Mouse (Mus musculus): ENCODE measurements at regions not wholly inside any gene's neighbourhood (a gene's known extent, or its start where the extent isn't known, plus 50 kb on each side); places are given as distances from the start of the nearest gene placed in this dataset.

- H3K27ac ChIP-seq: no peak overlapping the region
- ATAC-seq (ENCODE audit: low FRiP score): no peak
- H3K9ac ChIP-seq: no peak overlapping the region
- H3K4me2 ChIP-seq: no peak overlapping the region
- WGBS: 82% methylated on average over 4 of the region's 4 CpGs
- H3K9me3 ChIP-seq: no peaks in the 10 kb centered on the region
- no peaks in the 10 kb centered on the region for H3K36me3 ChIP-seq (replicated peaks)
- no peaks in the 10 kb centered on the region for H3K27me3 ChIP-seq
- H3K4me3 ChIP-seq (replicated peaks): no peak overlapping the region
- H3K4me1 ChIP-seq: no peaks in the 10 kb centered on the region
Observed at GRCm38 (mm10) chr13:90777952-90778298, 127.2 kb downstream of the Atp6ap1l start.

DNA sequence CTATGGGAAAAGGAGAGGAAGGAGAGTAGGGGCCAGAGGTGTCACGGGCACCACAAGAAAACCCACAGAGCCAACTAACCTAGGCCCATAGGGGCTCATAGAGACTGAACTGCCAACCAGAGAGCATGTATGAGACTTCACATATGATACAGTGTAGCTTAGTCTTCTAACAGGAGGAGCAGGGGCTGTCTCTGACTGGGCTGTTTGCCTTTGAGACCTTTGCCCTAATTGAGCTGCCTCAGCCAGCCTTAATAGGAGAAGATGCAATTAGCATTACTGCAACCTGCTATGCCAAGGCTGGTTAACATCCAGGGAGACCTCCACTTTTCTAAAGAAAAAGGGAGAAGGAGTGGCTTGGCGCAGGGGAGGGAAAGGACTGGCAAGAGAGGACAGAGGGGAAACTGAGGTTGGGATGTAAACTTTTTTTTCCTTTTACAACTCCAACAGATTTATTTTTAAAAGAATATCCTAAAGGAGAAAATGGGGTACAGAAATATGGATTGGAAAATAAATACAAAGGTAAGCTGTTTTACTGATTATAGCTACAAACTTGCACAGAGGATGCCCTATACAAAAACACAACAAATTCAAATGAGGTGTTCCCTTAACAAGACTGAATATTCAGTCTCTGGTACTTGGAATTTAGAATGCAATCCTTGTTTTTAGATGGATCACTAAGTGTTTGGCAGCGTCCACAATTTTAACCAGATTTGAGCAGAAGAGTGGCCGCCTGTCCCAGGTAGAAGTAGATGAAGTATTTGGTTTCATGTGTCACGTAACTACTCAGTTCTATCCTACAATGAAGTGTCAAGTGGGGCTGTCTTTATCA, 127.8 kb downstream of the Atp6ap1l start:
- Histone ChIP-seq H3K9ac (no peak overlapping the region), H3K27me3 (no peaks in the 10 kb centered on the region), H3K4me1 (no peaks in the 10 kb centered on the region), H3K27ac (no peak overlapping the region), H3K4me3 (replicated peaks) (no peak overlapping the region), H3K9me3 (no peaks in the 10 kb centered on the region), H3K36me3 (replicated peaks) (no peaks in the 10 kb centered on the region), H3K4me2 (no peak overlapping the region)
- 94% methylated on average over 5 of the region's 5 CpGs for WGBS
- no peak for ATAC-seq (ENCODE audit: low FRiP score)

GRCm38 (mm10) chr13:90762154-90762553, 143.0 kb downstream of the Atp6ap1l start:
- no peak overlapping the region for H3K4me3 ChIP-seq (replicated peaks)
- no peak for ATAC-seq (ENCODE audit: low FRiP score)
- H3K9me3 ChIP-seq: no peaks in the 10 kb centered on the region
- 0 out of 2 replicates have a peak, but pooled peaks cover 5% of the 10 kb centered on the region for H3K4me1 ChIP-seq
- no peaks in the 10 kb centered on the region for H3K36me3 ChIP-seq (replicated peaks)
- H3K9ac ChIP-seq: no peak overlapping the region
- WGBS: 46% methylated on average over 2 of the region's 2 CpGs
- no peak overlapping the region for H3K27ac ChIP-seq
- H3K4me2 ChIP-seq: no peak overlapping the region
- no peaks in the 10 kb centered on the region for H3K27me3 ChIP-seq

- no peaks in the 10 kb centered on the region for H3K27me3 ChIP-seq
- H3K27ac ChIP-seq: no peak overlapping the region
- H3K4me1 ChIP-seq: 0 out of 2 replicates have a peak, but pooled peaks cover 5% of the 10 kb centered on the region
- ATAC-seq (ENCODE audit: low FRiP score): no peak
- no peaks in the 10 kb centered on the region for H3K9me3 ChIP-seq
- WGBS: 67% methylated on average over 4 of the region's 4 CpGs
- H3K4me2 ChIP-seq: no peak overlapping the region
- no peaks in the 10 kb centered on the region for H3K36me3 ChIP-seq (replicated peaks)
- no peak overlapping the region for H3K4me3 ChIP-seq (replicated peaks)
- no peak overlapping the region for H3K9ac ChIP-seq
Observed at GRCm38 (mm10) chr13:90760516-90761050, 144.6 kb downstream of the Atp6ap1l start.

DNA sequence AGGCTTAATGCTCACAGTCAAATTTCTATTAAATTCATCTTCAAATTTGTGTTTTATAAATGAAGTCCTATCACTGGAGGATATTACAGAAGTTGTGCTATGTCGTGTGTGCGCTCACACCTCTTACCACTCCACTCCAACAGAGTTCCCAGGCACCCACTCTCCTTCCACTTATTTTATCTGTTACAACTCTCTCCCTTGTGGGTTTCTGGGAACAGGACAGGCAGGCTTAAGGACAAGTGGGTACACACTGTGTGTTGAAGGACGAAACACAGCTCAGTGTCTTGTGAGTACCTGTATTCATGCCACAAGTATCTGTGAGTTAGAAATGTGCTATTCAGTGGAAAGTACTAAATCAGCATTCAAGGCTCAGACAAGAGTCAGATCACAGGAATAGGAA, 150.7 kb downstream of the Atp6ap1l start:
- Histone ChIP-seq H3K9me3 (no peaks in the 10 kb centered on the region), H3K27ac (no peak overlapping the region), H3K4me1 (no peaks in the 10 kb centered on the region), H3K9ac (no peak overlapping the region), H3K4me2 (no peak overlapping the region), H3K27me3 (no peaks in the 10 kb centered on the region), H3K4me3 (replicated peaks) (no peak overlapping the region), H3K36me3 (replicated peaks) (no peaks in the 10 kb centered on the region)
- 87% methylated on average over 3 of the region's 3 CpGs for WGBS
- no peak for ATAC-seq (ENCODE audit: low FRiP score)

- Histone ChIP-seq H3K27me3 (no peaks in the 10 kb centered on the region), H3K9ac (no peak overlapping the region), H3K36me3 (replicated peaks) (no peaks in the 10 kb centered on the region), H3K4me1 (no peaks in the 10 kb centered on the region), H3K9me3 (no peaks in the 10 kb centered on the region), H3K4me2 (no peak overlapping the region), H3K4me3 (replicated peaks) (no peak overlapping the region), H3K27ac (no peak overlapping the region)
- no peak for ATAC-seq (ENCODE audit: low FRiP score)
- WGBS: 88% methylated on average over 1 of the region's 1 CpGs
Observed at GRCm38 (mm10) chr13:90749741-90750140, 155.4 kb downstream of the Atp6ap1l start.

- Histone ChIP-seq H3K27ac (no peak overlapping the region), H3K9ac (no peak overlapping the region), H3K4me3 (replicated peaks) (no peak overlapping the region), H3K4me1 (no peaks in the 10 kb centered on the region), H3K4me2 (no peak overlapping the region), H3K9me3 (no peaks in the 10 kb centered on the region), H3K36me3 (replicated peaks) (no peaks in the 10 kb centered on the region), H3K27me3 (no peaks in the 10 kb centered on the region)
- no peak for ATAC-seq (ENCODE audit: low FRiP score)
- WGBS: 32% methylated on average over 1 of the region's 1 CpGs
Observed at GRCm38 (mm10) chr13:90745063-90745462, 160.1 kb downstream of the Atp6ap1l start.

GRCm38 (mm10) chr13:90742615-90743402, 162.3 kb downstream of the Atp6ap1l start:
- H3K9me3 ChIP-seq: no peaks in the 10 kb centered on the region
- H3K36me3 ChIP-seq (replicated peaks): no peaks in the 10 kb centered on the region
- no peak for ATAC-seq (ENCODE audit: low FRiP score)
- H3K9ac ChIP-seq: no peak overlapping the region
- 83% methylated on average over 4 of the region's 4 CpGs for WGBS
- no peak overlapping the region for H3K4me2 ChIP-seq
- no peak overlapping the region for H3K27ac ChIP-seq
- no peaks in the 10 kb centered on the region for H3K27me3 ChIP-seq
- no peaks in the 10 kb centered on the region for H3K4me1 ChIP-seq
- H3K4me3 ChIP-seq (replicated peaks): no peak overlapping the region

DNA sequence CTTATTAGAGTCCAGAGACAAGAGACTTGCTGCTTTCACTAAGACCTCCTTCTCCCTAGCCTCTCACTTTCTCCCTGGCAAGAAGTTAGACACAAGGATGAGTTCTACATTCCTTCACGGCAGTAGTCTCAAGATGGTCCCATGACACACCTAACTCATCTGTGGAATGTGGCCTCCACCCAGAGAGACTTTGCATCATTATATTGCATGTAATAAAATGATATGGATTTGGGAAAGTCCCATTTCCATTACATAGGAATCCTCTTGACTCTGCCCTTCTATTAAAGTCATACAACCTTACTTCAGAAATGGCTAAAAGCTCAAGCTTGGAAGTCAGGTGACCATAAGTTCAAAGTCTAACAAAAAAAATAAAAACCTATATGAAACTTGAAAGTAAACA, 165.4 kb downstream of the Atp6ap1l start:
- no peak overlapping the region for H3K27ac ChIP-seq
- no peaks in the 10 kb centered on the region for H3K36me3 ChIP-seq (replicated peaks)
- H3K9me3 ChIP-seq: no peaks in the 10 kb centered on the region
- H3K4me1 ChIP-seq: no peaks in the 10 kb centered on the region
- 81% methylated on average over 1 of the region's 1 CpGs for WGBS
- no peak for ATAC-seq (ENCODE audit: low FRiP score)
- H3K27me3 ChIP-seq: no peaks in the 10 kb centered on the region
- H3K4me3 ChIP-seq (replicated peaks): no peak overlapping the region
- no peak overlapping the region for H3K9ac ChIP-seq
- no peak overlapping the region for H3K4me2 ChIP-seq

GRCm38 (mm10) chr13:90738513-90738912, 166.6 kb downstream of the Atp6ap1l start:
- WGBS: 93% methylated on average over 3 of the region's 3 CpGs
- H3K4me3 ChIP-seq (replicated peaks): no peak overlapping the region
- no peak overlapping the region for H3K4me2 ChIP-seq
- no peak for ATAC-seq (ENCODE audit: low FRiP score)
- no peaks in the 10 kb centered on the region for H3K4me1 ChIP-seq
- no peak overlapping the region for H3K27ac ChIP-seq
- no peaks in the 10 kb centered on the region for H3K27me3 ChIP-seq
- H3K9ac ChIP-seq: no peak overlapping the region
- no peaks in the 10 kb centered on the region for H3K9me3 ChIP-seq
- H3K36me3 ChIP-seq (replicated peaks): no peaks in the 10 kb centered on the region

GRCm38 (mm10) chr13:90733265-90733664, 171.9 kb downstream of the Atp6ap1l start:
- Histone ChIP-seq H3K27me3 (no peaks in the 10 kb centered on the region), H3K36me3 (replicated peaks) (no peaks in the 10 kb centered on the region)
- 86% methylated on average over 3 of the region's 3 CpGs for WGBS

GRCm38 (mm10) chr13:90729078-90729477, 176.1 kb downstream of the Atp6ap1l start:
- Histone ChIP-seq H3K27ac (no peak overlapping the region), H3K27me3 (no peaks in the 10 kb centered on the region), H3K4me3 (replicated peaks) (no peak overlapping the region), H3K9me3 (no peaks in the 10 kb centered on the region), H3K36me3 (replicated peaks) (no peaks in the 10 kb centered on the region), H3K4me2 (no peak overlapping the region), H3K9ac (no peak overlapping the region), H3K4me1 (no peaks in the 10 kb centered on the region)
- ATAC-seq (ENCODE audit: low FRiP score): no peak

More at GRCm38 (mm10) chr13:90733265-90733664, 171.9 kb downstream of the Atp6ap1l start:
- H3K27ac ChIP-seq: no peak overlapping the region
- H3K9ac ChIP-seq: no peak overlapping the region
- no peak overlapping the region for H3K4me3 ChIP-seq (replicated peaks)
- H3K4me2 ChIP-seq: no peak overlapping the region
- no peak for ATAC-seq (ENCODE audit: low FRiP score)
- H3K9me3 ChIP-seq: no peaks in the 10 kb centered on the region
- no peaks in the 10 kb centered on the region for H3K4me1 ChIP-seq

Data from forebrain, embryonic 12.5 days (tissue).